Mouse (Mus musculus) testis, adult 2 months (tissue): ENCODE data around the gene Plce1.

Experiments
- CTCF ChIP-seq: fragments of 200-500 bp; IDR thresholded peaks from 2 replicates; pipeline ENCODE4 v1.5.1; 2012; ENCODE audit warnings: low read depth, mild to moderate bottlenecking, inconsistent platforms, low read length, moderate library complexity; ENCODE audit not compliant: control insufficient read depth, insufficient read depth, insufficient replicate concordance
- POLR2A ChIP-seq: fragments of 200-500 bp; IDR thresholded peaks from 2 replicates; pipeline ENCODE4 v1.6.1; 2012; ENCODE audit warnings: low read depth, mild to moderate bottlenecking, inconsistent platforms, low read length, moderate library complexity; ENCODE audit not compliant: control insufficient read depth

DNA sequence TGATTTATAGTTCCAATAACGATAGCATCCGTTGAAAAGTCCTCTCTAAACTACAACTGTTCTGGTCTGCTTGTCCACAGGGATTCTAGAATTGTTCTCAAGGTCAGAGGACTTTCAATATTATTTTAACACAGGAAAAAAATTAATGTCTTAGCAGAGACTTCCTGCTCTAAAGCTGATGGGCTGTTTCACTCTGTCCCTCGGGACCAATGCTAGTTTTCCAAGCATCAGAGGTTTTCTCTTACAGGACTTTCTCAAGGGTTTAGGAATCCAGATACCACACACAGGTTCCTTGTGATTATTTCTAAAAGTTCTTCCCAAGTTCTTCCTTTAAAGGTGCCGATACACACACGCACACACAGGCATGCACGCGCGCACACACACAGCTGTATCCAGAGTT is 263.6 kb downstream of the Plce1 start:
- no peak for TF ChIP-seq POLR2A
- no peak for TF ChIP-seq CTCF
